ENCODE assay signal across 8 mouse cellular contexts in genomic region chr16:32332040-32332555, GRCm38 (mm10). TPM values are rescaled to one million over a fixed set of nuclear protein-coding genes. Genes with fewer than 3 reads are reported as not detected.
DNase-seq lines count a peak whose midpoint lies in the region; ATAC-seq and TF ChIP-seq lines count a peak whose summit lies in the region.

Ubxn7 (plus strand) TSS chr16:32332257.

- intact Hi-C loops in heart, adult 2 months (cut with DNase I) = loop anchor here (5.0 kb wide), 1 partner anchor 85 kb away; the partner anchor contains the start of gene Tctex1d2

- ATAC-seq in embryonic facial prominence, embryonic 14.5 days (ENCODE audit: low read depth) = peak; percentile 97
- ATAC-seq in limb, embryonic 13.5 days (ENCODE audit: low FRiP score, low read depth) = peak; percentile 95
- ATAC-seq in midbrain, embryonic 16.5 days = peak; percentile 98

- no peaks in the 10 kb centered on the region for H3K9me3 ChIP-seq in embryonic facial prominence, embryonic 14.5 days (ENCODE audit: control insufficient read depth, low read length)
- no peaks in the 10 kb centered on the region for H3K9me3 ChIP-seq in limb, embryonic 13.5 days
- H3K9me3 ChIP-seq in midbrain, embryonic 16.5 days (replicated peaks; ENCODE audit: control insufficient read depth, low read length, poor library complexity, severe bottlenecking) = no peaks in the 10 kb centered on the region

- H3K79me2 ChIP-seq in heart, adult 2 months (replicated peaks; ENCODE audit: control insufficient read depth, insufficient read depth, low read length) = peaks cover 12% of the 10 kb centered on the region

- peak within 1 kb of the TSS; percentile 53 for H3K4me2 ChIP-seq in embryonic facial prominence, embryonic 14.5 days (ENCODE audit: low read depth, low read length)
- peak within 1 kb of the TSS; percentile 61 for H3K4me2 ChIP-seq in limb, embryonic 13.5 days (replicated peaks)
- H3K4me2 ChIP-seq in midbrain, embryonic 16.5 days (ENCODE audit: low read length) = peak within 1 kb of the TSS; percentile 78

- peak; percentile 84 for TF ChIP-seq POLR2A in heart, adult 2 months (IDR thresholded peaks at IDR 0.05; ENCODE audit: insufficient read depth, low read depth, low read length)

- peak; percentile 96 for DNase-seq in 3T3-L1 (ENCODE audit: low read depth, low spot score)
- peak; percentile 97 to 99 for DNase-seq in adrenal gland, postnatal 4 days (ENCODE audit: low spot score in 2 of 2)
- peak; percentile 96 for DNase-seq in embryonic facial prominence, embryonic 14.5 days (ENCODE audit: low spot score)
- DNase-seq in heart, adult 2 months = peak; percentile 98 to 99
- peak; percentile 95 to 97 for DNase-seq in kidney, adult 8-10 months
- peak; percentile 99 for DNase-seq in spleen, postnatal 10 days (ENCODE audit: low spot score in 2 of 2)

- H3K4me3 ChIP-seq in embryonic facial prominence, embryonic 14.5 days (ENCODE audit: low read depth, low read length) = peak within 1 kb of the TSS; percentile 61
- peak within 1 kb of the TSS; percentile 82 for H3K4me3 ChIP-seq in heart, adult 2 months
- peak within 1 kb of the TSS; percentile 99 for H3K4me3 ChIP-seq in limb, embryonic 13.5 days
- H3K4me3 ChIP-seq in midbrain, embryonic 16.5 days (ENCODE audit: low read depth, low read length) = peak within 1 kb of the TSS; percentile 99

- WGBS in embryonic facial prominence, embryonic 14.5 days = 0% methylated on average over 18 of the region's 52 CpGs
- WGBS in heart, adult 2 months = under 1% methylated on average over 44 of the region's 52 CpGs
- under 1% methylated on average over 52 of the region's 52 CpGs for WGBS in limb, embryonic 13.5 days
- under 1% methylated on average over 50 of the region's 52 CpGs for WGBS in midbrain, embryonic 16.5 days

- no peak for TF ChIP-seq EP300 in heart, adult 2 months (IDR thresholded peaks at IDR 0.05; ENCODE audit: insufficient read depth, low read depth, low read length)

- peak within 1 kb of the TSS; percentile 96 for H3K9ac ChIP-seq in embryonic facial prominence, embryonic 14.5 days (ENCODE audit: low read depth, low read length)
- H3K9ac ChIP-seq in heart, adult 2 months (ENCODE audit: low read depth, low read length) = peak within 1 kb of the TSS; percentile 95
- H3K9ac ChIP-seq in limb, embryonic 13.5 days = peak within 1 kb of the TSS; percentile 99
- peak within 1 kb of the TSS; percentile 99 for H3K9ac ChIP-seq in midbrain, embryonic 16.5 days (ENCODE audit: low read depth, low read length)

- peak within 1 kb of the TSS; percentile 95 for H3K27ac ChIP-seq in embryonic facial prominence, embryonic 14.5 days (replicated peaks; ENCODE audit: low read depth, low read length)
- peak within 1 kb of the TSS; percentile 90 for H3K27ac ChIP-seq in heart, adult 2 months
- peak within 1 kb of the TSS; percentile 97 for H3K27ac ChIP-seq in limb, embryonic 13.5 days
- H3K27ac ChIP-seq in midbrain, embryonic 16.5 days (ENCODE audit: low read length) = peak within 1 kb of the TSS; percentile 96

- no peak for TF ChIP-seq CTCF in heart, adult 2 months (IDR thresholded peaks at IDR 0.05)

- H3K4me1 ChIP-seq in embryonic facial prominence, embryonic 14.5 days (ENCODE audit: control insufficient read depth, insufficient read depth, low read length) = no peaks in the 10 kb centered on the region; the same call in 1 of the 2 replicates
- H3K4me1 ChIP-seq in heart, adult 2 months (ENCODE audit: control insufficient read depth, insufficient read depth, low read length) = peaks cover 10% of the 10 kb centered on the region
- 0 out of 2 replicates have a peak, but pooled peaks cover 19% of the 10 kb centered on the region for H3K4me1 ChIP-seq in limb, embryonic 13.5 days
- H3K4me1 ChIP-seq in midbrain, embryonic 16.5 days (ENCODE audit: control insufficient read depth, insufficient read depth, low read length) = peaks cover 16% of the 10 kb centered on the region

- no peaks in the 10 kb centered on the region for H3K36me3 ChIP-seq in embryonic facial prominence, embryonic 14.5 days (ENCODE audit: control insufficient read depth, insufficient read depth, low read length)
- H3K36me3 ChIP-seq in heart, adult 2 months (ENCODE audit: control insufficient read depth, insufficient read depth, low read length) = peaks cover 9% of the 10 kb centered on the region
- no peaks in the 10 kb centered on the region for H3K36me3 ChIP-seq in limb, embryonic 13.5 days
- no peaks in the 10 kb centered on the region for H3K36me3 ChIP-seq in midbrain, embryonic 16.5 days (ENCODE audit: control insufficient read depth, insufficient read depth, low read length)

- no peaks in the 10 kb centered on the region for H3K27me3 ChIP-seq in embryonic facial prominence, embryonic 14.5 days (replicated peaks; ENCODE audit: control insufficient read depth, insufficient read depth, low read length)
- H3K27me3 ChIP-seq in heart, adult 2 months (ENCODE audit: control insufficient read depth, insufficient read depth, low read length) = no peaks in the 10 kb centered on the region
- no peaks in the 10 kb centered on the region for H3K27me3 ChIP-seq in limb, embryonic 13.5 days
- H3K27me3 ChIP-seq in midbrain, embryonic 16.5 days (ENCODE audit: control insufficient read depth, insufficient read depth, low read depth, low read length) = no peaks in the 10 kb centered on the region

RNA-seq across cellular contexts. Expression of gene Ubxn7, which starts in this region (rescaled TPM):
- total RNA-seq in adrenal gland, postnatal 4 days (2021) = 10 to 100 TPM; 79.1 to 88.6 TPM
- polyA plus RNA-seq in embryonic facial prominence, embryonic 14.5 days (2014; fragmentation: Nextera tagmentation; extraction: Ambion mirVana) = 21.1 and 23.7 TPM in 2 replicates
- 10 to 100 TPM; 23.6 to 26.8 TPM for total RNA-seq in heart, adult 2 months (2021)
- 4.8 and 8.3 TPM in 2 replicates for polyA plus RNA-seq in heart, adult 2 months (2012; rRNA removed)
- polyA plus RNA-seq in limb, embryonic 13.5 days (2015; fragmentation: Nextera tagmentation; extraction: Ambion mirVana) = 29.4 and 35.7 TPM in 2 replicates
- polyA plus RNA-seq in midbrain, embryonic 16.5 days (2015; fragmentation: Nextera tagmentation; extraction: Ambion mirVana) = 21.1 and 23.7 TPM in 2 replicates

Comparison
In these comparisons a context has a peak if more than half of its experiments do, and no peak if none do; other contexts are left out.
1. Peak in every context shown above with its lines: DNase-seq, ATAC-seq, H3K4me3 ChIP-seq and H3K27ac ChIP-seq.